In genomic region chr6:117932325-117933051, GRCm38 (mm10) we compare ENCODE assay signal across 8 mouse cellular contexts. TPM values are rescaled to one million over a fixed set of nuclear protein-coding genes. Genes with fewer than 3 reads are reported as not detected.
DNase-seq lines count a peak whose midpoint lies in the region; TF ChIP-seq lines count a peak whose summit lies in the region.

No protein-coding gene starts in this region.

- no peaks in the 10 kb centered on the region for H3K36me3 ChIP-seq in testis, adult 2 months (ENCODE audit: control insufficient read depth, insufficient read depth, low read length)

- H3K27me3 ChIP-seq in testis, adult 2 months (ENCODE audit: control insufficient read depth, insufficient read depth, low read length), result no peaks in the 10 kb centered on the region

- DNase-seq in cerebellum, postnatal 25 days, result peak; percentile 49 to 64
- no peak for DNase-seq in cerebellum, postnatal 4 days (ENCODE audit: low spot score in 2 of 2)
- no peak for DNase-seq in testis, postnatal 14 days (ENCODE audit: low spot score)
- DNase-seq in kidney, adult 18-20 months, result peak; percentile 30
- DNase-seq in mesoderm, embryonic 11.5 days (ENCODE audit: low read depth, low spot score), result peak; percentile 30
- DNase-seq in adipocyte (ENCODE audit: low spot score), result no peak
- DNase-seq in ovary, postnatal 10 days (ENCODE audit: low spot score), result no peak

- TF ChIP-seq POLR2A in testis, adult 2 months (IDR thresholded peaks at IDR 0.05; ENCODE audit: control insufficient read depth, low read depth, low read length), result no peak

- peak; percentile 18; the same call in 1 of the 2 replicates for TF ChIP-seq CTCF in testis, adult 2 months (IDR thresholded peaks at IDR 0.05; ENCODE audit: control insufficient read depth, insufficient read depth, insufficient replicate concordance, low read depth, low read length)

- H3K4me3 ChIP-seq in testis, adult 2 months (ENCODE audit: control insufficient read depth, low read depth, low read length), result no peak overlapping the region

- no peak overlapping the region for H3K27ac ChIP-seq in testis, adult 2 months (ENCODE audit: control insufficient read depth, insufficient read depth, low read depth, low read length)

- H3K4me1 ChIP-seq in testis, adult 2 months (ENCODE audit: control insufficient read depth, insufficient read depth, low read length), result no peaks in the 10 kb centered on the region

RNA-seq across cellular contexts. Expression of gene Fxyd4, which starts 5.0 kb away (rescaled TPM):
- polyA plus RNA-seq in testis, adult 2 months (2012; rRNA removed), result 3.6 TPM in 1 of 2 replicates, not detected in the other

RNA-seq across cellular contexts. Expression of gene Hnrnpf, which starts 32.4 kb away (rescaled TPM):
- 286 and 325 TPM in 2 replicates for polyA plus RNA-seq in testis, adult 2 months (2012; rRNA removed)

Comparison
In these comparisons a context has a peak if more than half of its experiments do, and no peak if none do; other contexts are left out.
1. DNase-seq: peak in cerebellum, postnatal 25 days (2 of 2), kidney, adult 18-20 months (single experiment) and mesoderm, embryonic 11.5 days (single experiment); none in cerebellum, postnatal 4 days (0 of 2), testis, postnatal 14 days (single experiment), adipocyte (single experiment) and ovary, postnatal 10 days (single experiment).